Mouse (Mus musculus): ENCODE results near the gene Fndc8.

DNA sequence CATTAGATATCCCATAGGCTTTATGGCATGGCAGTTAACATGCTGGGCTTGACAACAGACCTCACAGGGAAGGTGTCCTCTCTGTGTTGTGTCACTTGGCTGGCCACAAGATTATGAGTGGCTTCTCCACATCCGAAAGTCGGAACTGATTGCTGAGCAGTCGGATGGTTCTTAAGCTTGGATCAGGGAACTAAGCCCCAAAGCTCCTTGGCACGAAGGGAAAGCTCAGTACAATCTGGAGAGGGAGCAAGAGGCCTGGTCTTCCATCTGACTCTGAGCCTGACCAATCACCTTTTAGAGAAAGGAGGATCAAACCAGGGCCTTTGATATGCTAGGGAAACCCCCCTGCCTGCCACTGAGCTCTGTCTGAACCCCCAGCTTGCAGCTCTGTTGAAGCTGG, 29.8 kb downstream of the Fndc8 start:
- no peak for TF ChIP-seq CTCF (IDR thresholded peaks at IDR 0.05)
- TF ChIP-seq EP300 (IDR thresholded peaks at IDR 0.05) = no peak

Measured in lung, postnatal 0 days (tissue).